Mouse (Mus musculus): ENCODE measurements around the gene Stam. TPM values are rescaled to one million over a fixed set of nuclear protein-coding genes. Genes with fewer than 3 reads are reported as not detected.

Stam gene
- polyA plus RNA-seq, 1 experiment from 2014 or later, result 56.9 TPM

DNA sequence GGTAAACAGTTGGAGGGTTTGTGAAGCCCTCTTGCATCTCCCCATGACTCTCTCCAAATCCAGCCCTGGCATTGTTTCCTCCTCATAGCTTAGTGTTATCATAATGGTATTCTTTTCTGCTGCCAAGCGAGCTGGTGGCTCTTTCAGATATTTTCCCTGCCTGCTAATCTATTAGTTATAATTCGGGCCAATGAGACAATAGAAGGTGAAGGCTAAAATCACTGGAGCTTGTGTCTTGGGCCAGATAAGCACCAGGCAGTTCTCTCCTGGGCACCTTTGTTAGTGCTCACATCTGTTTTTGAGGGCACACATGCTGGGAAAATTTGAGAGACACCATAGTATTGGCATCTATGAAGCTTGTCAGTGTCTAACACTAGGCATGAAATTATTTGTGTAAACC is 91.2 kb downstream of the Stam start:
- Histone ChIP-seq H3K36me3 (ENCODE audit: control insufficient read depth, insufficient read depth) (no peaks in the 10 kb centered on the region), H3K9me3 (replicated peaks; ENCODE audit: control insufficient read depth, low read length) (no peaks in the 10 kb centered on the region), H3K4me2 (ENCODE audit: low read depth, low read length) (peak overlapping the region; percentile 15; the same call in 1 of the 2 replicates), H3K4me1 (ENCODE audit: control insufficient read depth, insufficient read depth, low read length) (peaks cover 17% of the 10 kb centered on the region), H3K27me3 (ENCODE audit: control insufficient read depth, insufficient read depth, low read length) (no peaks in the 10 kb centered on the region), H3K9ac (ENCODE audit: low read length) (no peak overlapping the region), H3K27ac (ENCODE audit: low read length) (peak overlapping the region; percentile 72), H3K4me3 (ENCODE audit: low read length) (no peak overlapping the region)
- no peak for ATAC-seq (replicated peaks; ENCODE audit: extremely low read depth, insufficient read depth, low FRiP score)
- 48% methylated on average over 2 of the region's 2 CpGs for WGBS

DNA sequence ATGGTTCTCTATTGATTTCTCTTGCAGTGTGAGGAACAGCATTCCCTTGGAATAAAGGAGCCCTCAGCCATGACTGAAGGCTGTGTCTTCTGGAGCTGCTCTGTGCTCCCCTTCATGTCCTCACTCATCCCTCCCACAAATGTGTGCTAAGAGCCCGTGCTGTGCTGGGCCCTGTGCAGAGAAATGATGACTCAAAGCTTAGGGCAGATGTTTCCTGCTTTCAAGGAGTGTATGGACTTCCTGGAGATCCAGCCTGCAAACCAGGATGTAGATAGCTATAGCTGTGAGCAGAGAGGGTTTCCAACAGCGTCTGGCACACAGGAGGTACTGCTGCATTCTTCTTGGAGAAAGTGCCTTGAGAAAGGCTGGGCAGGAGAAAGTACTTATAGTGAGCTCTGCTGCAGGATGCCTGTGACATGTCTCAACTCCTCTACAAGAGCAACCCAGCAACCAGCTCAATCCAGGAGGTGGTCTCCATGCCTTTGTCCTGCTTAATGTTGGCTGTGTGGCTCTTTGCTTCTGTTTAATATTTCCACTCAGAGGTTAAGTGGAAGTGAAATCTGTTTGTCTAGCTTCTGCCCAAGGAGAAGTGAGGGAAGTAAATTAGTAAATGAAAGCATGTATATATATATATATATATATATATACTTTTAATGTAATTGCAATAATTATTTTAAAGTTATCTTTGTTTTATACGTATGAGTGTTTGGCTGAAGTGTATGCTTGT is 91.9 kb downstream of the Stam start:
- H3K36me3 ChIP-seq (ENCODE audit: control insufficient read depth, insufficient read depth), result no peaks in the 10 kb centered on the region
- peak; percentile 88 for ATAC-seq (replicated peaks; ENCODE audit: extremely low read depth, insufficient read depth, low FRiP score)
- 59% methylated on average over 3 of the region's 3 CpGs for WGBS

DNA sequence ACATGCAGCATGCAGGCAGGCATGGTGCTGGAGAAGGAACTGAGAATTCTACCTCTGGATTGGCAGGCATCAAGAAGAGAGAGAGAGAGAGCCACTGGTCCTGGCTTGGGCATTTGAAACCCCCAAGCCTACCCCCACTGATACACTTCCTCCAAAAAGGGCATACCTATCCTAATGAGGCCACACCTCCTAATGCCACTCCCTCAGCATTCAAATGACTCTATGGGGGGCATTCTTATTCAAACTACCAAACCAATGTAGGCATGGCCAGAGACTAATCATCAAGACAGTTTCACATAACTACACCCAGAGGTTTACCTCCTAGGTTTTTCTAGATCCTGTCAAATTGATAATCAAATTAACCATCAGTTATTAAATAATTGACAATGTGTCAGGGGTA is 93.8 kb downstream of the Stam start:
- Histone ChIP-seq H3K4me2 (ENCODE audit: low read depth, low read length) (no peak overlapping the region), H3K9me3 (replicated peaks; ENCODE audit: control insufficient read depth, low read length) (no peaks in the 10 kb centered on the region), H3K4me1 (ENCODE audit: control insufficient read depth, insufficient read depth, low read length) (peaks cover 17% of the 10 kb centered on the region), H3K27ac (ENCODE audit: low read length) (no peak overlapping the region), H3K9ac (ENCODE audit: low read length) (no peak overlapping the region), H3K27me3 (ENCODE audit: control insufficient read depth, insufficient read depth, low read length) (no peaks in the 10 kb centered on the region), H3K4me3 (ENCODE audit: low read length) (no peak overlapping the region), H3K36me3 (ENCODE audit: control insufficient read depth, insufficient read depth) (no peaks in the 10 kb centered on the region)
- no peak for ATAC-seq (replicated peaks; ENCODE audit: extremely low read depth, insufficient read depth, low FRiP score)

More for the DNA sequence above, 91.9 kb downstream of the Stam start:
- no peaks in the 10 kb centered on the region for H3K27me3 ChIP-seq (ENCODE audit: control insufficient read depth, insufficient read depth, low read length)
- no peak overlapping the region for H3K4me2 ChIP-seq (ENCODE audit: low read depth, low read length)
- no peak overlapping the region for H3K4me3 ChIP-seq (ENCODE audit: low read length)
- H3K4me1 ChIP-seq (ENCODE audit: control insufficient read depth, insufficient read depth, low read length), result peaks cover 17% of the 10 kb centered on the region
- no peak overlapping the region for H3K9ac ChIP-seq (ENCODE audit: low read length)
- no peaks in the 10 kb centered on the region for H3K9me3 ChIP-seq (replicated peaks; ENCODE audit: control insufficient read depth, low read length)
- H3K27ac ChIP-seq (ENCODE audit: low read length), result peak overlapping the region; percentile 72

DNA sequence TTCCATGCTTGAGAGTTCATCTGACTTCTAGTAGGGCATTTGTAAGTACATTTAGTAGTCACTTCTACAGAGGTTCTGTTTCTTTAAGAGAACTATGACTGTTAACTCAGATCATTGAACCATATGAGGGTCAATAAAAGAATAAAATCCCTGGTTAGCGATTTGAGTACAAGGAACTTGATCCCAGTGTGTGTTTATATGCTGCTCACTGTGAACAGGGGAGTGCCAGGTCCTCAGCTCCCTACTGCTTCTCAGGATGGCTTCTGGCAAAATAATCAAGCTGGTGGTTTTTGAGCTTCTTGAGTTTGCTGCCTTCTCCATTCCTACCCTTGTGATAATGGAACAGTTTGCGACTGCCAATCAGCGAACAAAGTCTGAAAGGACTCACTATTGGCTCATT is 100.4 kb downstream of the Stam start, which contains the start of gene Tmem236:
Gene Tmem236, plus strand, starts transcription at position 190 of the 400 bp plus-strand sequence.
- Histone ChIP-seq H3K27me3 (ENCODE audit: control insufficient read depth, insufficient read depth, low read length) (no peaks in the 10 kb centered on the region), H3K27ac (ENCODE audit: low read length) (no peak within 1 kb of the TSS), H3K4me3 (ENCODE audit: low read length) (no peak within 1 kb of the TSS), H3K36me3 (ENCODE audit: control insufficient read depth, insufficient read depth) (no peaks in the 10 kb centered on the region), H3K9ac (ENCODE audit: low read length) (no peak within 1 kb of the TSS), H3K9me3 (replicated peaks; ENCODE audit: control insufficient read depth, low read length) (no peaks in the 10 kb centered on the region), H3K4me2 (ENCODE audit: low read depth, low read length) (no peak within 1 kb of the TSS), H3K4me1 (ENCODE audit: control insufficient read depth, insufficient read depth, low read length) (no peaks in the 10 kb centered on the region)
- no peak for ATAC-seq (replicated peaks; ENCODE audit: extremely low read depth, insufficient read depth, low FRiP score)
- WGBS, result 78% methylated on average over 3 of the region's 3 CpGs

DNA sequence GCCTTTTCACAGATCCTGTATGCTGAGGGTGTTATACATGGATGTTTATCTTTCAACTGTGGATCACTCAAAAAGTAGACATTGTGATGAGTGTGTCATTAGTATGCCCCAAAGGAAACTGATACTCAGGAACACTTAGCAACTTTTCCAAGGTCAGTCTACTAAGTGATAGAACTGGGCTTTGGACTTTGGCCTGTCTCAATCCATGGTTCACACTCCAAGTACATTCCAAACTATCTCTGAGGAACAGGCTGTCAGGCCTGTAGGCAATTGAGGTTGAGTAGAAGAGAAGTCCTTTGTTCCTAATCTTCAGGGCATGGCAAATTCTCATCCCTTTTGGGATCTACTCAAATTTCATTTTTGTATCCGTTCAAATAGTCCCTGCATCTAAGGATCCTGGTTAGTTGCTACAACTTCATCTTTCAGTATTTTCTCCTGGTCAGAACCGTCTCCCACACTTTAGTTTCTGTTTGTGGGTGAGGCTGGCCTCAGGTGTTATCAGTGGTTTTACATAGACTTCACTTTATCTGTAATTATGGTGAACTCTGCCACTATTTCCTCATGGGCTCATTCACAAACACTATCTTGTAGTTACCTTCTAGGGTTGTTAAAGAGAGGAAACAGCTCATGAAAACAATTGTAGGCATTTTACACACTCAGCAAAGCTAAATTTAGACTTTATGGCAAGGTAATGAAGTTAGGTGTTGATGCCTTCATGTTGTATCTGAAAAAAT is 102.7 kb downstream of the Stam start:
- H3K27ac ChIP-seq (ENCODE audit: low read length), result no peak overlapping the region
- H3K4me1 ChIP-seq (ENCODE audit: control insufficient read depth, insufficient read depth, low read length), result no peaks in the 10 kb centered on the region
- no peak overlapping the region for H3K4me3 ChIP-seq (ENCODE audit: low read length)
- H3K27me3 ChIP-seq (ENCODE audit: control insufficient read depth, insufficient read depth, low read length), result no peaks in the 10 kb centered on the region
- no peak overlapping the region for H3K4me2 ChIP-seq (ENCODE audit: low read depth, low read length)
- H3K9ac ChIP-seq (ENCODE audit: low read length), result no peak overlapping the region
- WGBS, result 69% methylated on average over 2 of the region's 2 CpGs
- H3K9me3 ChIP-seq (replicated peaks; ENCODE audit: control insufficient read depth, low read length), result peaks cover 3% of the 10 kb centered on the region; the same call in 1 of the 2 replicates
- H3K36me3 ChIP-seq (ENCODE audit: control insufficient read depth, insufficient read depth), result no peaks in the 10 kb centered on the region
- no peak for ATAC-seq (replicated peaks; ENCODE audit: extremely low read depth, insufficient read depth, low FRiP score)

DNA sequence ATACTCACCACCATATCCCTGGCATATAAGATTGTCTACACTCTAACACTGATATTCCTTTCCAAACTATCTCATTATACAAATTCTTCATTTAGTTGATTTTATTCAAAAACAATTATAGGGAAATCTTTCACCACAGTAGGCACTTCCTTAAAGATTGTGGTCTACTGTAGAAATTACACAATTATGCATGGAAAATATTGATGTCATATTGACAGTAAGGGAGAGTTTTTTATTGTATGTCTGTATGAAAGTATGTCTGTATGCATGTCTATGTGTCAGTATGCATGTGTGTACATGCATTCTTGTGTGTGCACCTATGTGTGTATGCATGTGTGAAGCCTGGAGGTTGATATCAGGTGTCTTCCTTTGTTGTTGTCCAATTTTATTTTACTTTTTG is 110.5 kb downstream of the Stam start:
- H3K36me3 ChIP-seq (ENCODE audit: control insufficient read depth, insufficient read depth), result no peaks in the 10 kb centered on the region
- ATAC-seq (replicated peaks; ENCODE audit: extremely low read depth, insufficient read depth, low FRiP score), result no peak

DNA sequence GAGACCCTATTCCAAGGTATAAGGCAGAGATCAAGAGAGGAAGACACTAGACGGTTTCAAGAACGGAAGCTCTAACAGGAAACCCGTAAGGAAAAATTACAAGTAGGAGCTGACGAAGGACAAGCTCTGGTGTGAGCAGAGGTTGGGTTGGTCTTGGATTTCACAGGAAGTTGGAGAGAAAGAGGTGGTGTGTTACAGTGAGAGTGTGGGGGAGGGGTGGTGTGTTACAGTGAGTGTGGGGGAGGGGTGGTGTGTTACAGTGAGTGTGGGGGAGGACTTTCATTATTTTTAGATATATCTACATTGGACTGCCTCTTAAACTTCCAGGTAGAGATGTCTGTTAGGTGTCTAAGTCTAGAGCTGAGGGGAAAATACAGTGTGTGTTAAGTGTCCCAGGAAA is 116.8 kb downstream of the Stam start:
- H3K4me1 ChIP-seq (ENCODE audit: control insufficient read depth, insufficient read depth, low read length), result peaks cover 3% of the 10 kb centered on the region
- no peaks in the 10 kb centered on the region for H3K27me3 ChIP-seq (ENCODE audit: control insufficient read depth, insufficient read depth, low read length)
- 53% methylated on average over 4 of the region's 4 CpGs for WGBS
- no peaks in the 10 kb centered on the region for H3K36me3 ChIP-seq (ENCODE audit: control insufficient read depth, insufficient read depth)
- no peak overlapping the region for H3K4me2 ChIP-seq (ENCODE audit: low read depth, low read length)
- no peaks in the 10 kb centered on the region for H3K9me3 ChIP-seq (replicated peaks; ENCODE audit: control insufficient read depth, low read length)
- no peak overlapping the region for H3K9ac ChIP-seq (ENCODE audit: low read length)
- ATAC-seq (replicated peaks; ENCODE audit: extremely low read depth, insufficient read depth, low FRiP score), result no peak
- no peak overlapping the region for H3K4me3 ChIP-seq (ENCODE audit: low read length)
- no peak overlapping the region for H3K27ac ChIP-seq (ENCODE audit: low read length)

More for the DNA sequence above, 110.5 kb downstream of the Stam start:
- Histone ChIP-seq H3K4me1 (ENCODE audit: control insufficient read depth, insufficient read depth, low read length) (no peaks in the 10 kb centered on the region), H3K27me3 (ENCODE audit: control insufficient read depth, insufficient read depth, low read length) (no peaks in the 10 kb centered on the region), H3K9me3 (replicated peaks; ENCODE audit: control insufficient read depth, low read length) (peaks cover 3% of the 10 kb centered on the region; the same call in 1 of the 2 replicates), H3K9ac (ENCODE audit: low read length) (no peak overlapping the region), H3K27ac (ENCODE audit: low read length) (no peak overlapping the region), H3K4me3 (ENCODE audit: low read length) (no peak overlapping the region), H3K4me2 (ENCODE audit: low read depth, low read length) (no peak overlapping the region)

DNA sequence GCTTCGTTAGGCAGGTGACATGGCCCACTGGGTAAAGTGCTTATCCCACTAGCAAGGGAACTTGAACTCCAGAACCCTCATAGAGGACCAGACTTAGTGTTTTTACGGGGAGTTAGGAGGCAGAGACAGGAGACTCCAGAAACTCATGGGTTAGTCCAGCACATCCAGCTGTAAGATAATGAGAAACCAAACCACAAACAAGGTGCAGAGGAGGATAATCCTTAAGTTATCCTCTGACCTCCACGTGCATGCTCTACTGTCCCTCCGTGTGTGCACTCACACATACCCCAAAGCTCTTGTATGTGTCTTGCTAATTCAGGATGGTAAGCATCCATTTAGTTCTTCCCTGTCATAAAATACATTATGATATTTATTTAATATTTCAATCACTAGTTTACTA is 117.7 kb downstream of the Stam start:
- H3K9ac ChIP-seq (ENCODE audit: low read length), result no peak overlapping the region
- H3K36me3 ChIP-seq (ENCODE audit: control insufficient read depth, insufficient read depth), result no peaks in the 10 kb centered on the region
- ATAC-seq (replicated peaks; ENCODE audit: extremely low read depth, insufficient read depth, low FRiP score), result no peak
- H3K27me3 ChIP-seq (ENCODE audit: control insufficient read depth, insufficient read depth, low read length), result no peaks in the 10 kb centered on the region
- H3K4me1 ChIP-seq (ENCODE audit: control insufficient read depth, insufficient read depth, low read length), result peaks cover 3% of the 10 kb centered on the region
- H3K4me3 ChIP-seq (ENCODE audit: low read length), result no peak overlapping the region
- H3K9me3 ChIP-seq (replicated peaks; ENCODE audit: control insufficient read depth, low read length), result no peaks in the 10 kb centered on the region
- no peak overlapping the region for H3K27ac ChIP-seq (ENCODE audit: low read length)
- 84% methylated on average over 4 of the region's 4 CpGs for WGBS
- H3K4me2 ChIP-seq (ENCODE audit: low read depth, low read length), result no peak overlapping the region

DNA sequence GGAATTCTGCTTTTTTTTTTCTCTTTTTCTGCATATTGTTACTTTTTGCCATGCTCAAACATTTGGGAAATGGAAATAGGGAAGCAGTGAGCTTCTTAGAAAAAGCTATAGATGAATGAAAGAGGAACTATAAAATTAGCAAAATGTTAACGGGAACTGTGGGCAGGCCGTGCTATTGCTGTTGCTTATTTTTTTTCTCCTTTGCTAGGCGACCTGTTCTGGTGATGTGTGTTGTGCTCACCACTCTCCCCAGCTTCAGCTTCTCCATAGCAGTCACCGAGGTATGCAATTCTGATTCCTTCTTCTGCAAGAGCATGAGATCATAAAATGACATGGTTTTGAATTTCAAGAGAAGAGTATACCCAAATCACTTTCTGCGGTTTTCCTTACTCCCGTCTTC is 118.1 kb downstream of the Stam start:
- Histone ChIP-seq H3K4me3 (ENCODE audit: low read length) (no peak overlapping the region), H3K4me1 (ENCODE audit: control insufficient read depth, insufficient read depth, low read length) (peaks cover 3% of the 10 kb centered on the region), H3K9me3 (replicated peaks; ENCODE audit: control insufficient read depth, low read length) (no peaks in the 10 kb centered on the region), H3K27ac (ENCODE audit: low read length) (no peak overlapping the region), H3K36me3 (ENCODE audit: control insufficient read depth, insufficient read depth) (no peaks in the 10 kb centered on the region), H3K9ac (ENCODE audit: low read length) (no peak overlapping the region), H3K4me2 (ENCODE audit: low read depth, low read length) (no peak overlapping the region), H3K27me3 (ENCODE audit: control insufficient read depth, insufficient read depth, low read length) (no peaks in the 10 kb centered on the region)
- WGBS, result 79% methylated on average over 6 of the region's 6 CpGs
- ATAC-seq (replicated peaks; ENCODE audit: extremely low read depth, insufficient read depth, low FRiP score), result no peak
